Mouse (Mus musculus): ENCODE results near the gene Ankrd33. TPM values are rescaled to one million over a fixed set of nuclear protein-coding genes. Genes with fewer than 3 reads are reported as not detected.

Gene Ankrd33
- total RNA-seq, 2 experiments from 2014 or later = not detected

- peak; percentile 60 for ATAC-seq (replicated peaks; ENCODE audit: poor library complexity, severe bottlenecking)
Observed at GRCm38 (mm10) chr15:101084499-101084898, 31.1 kb upstream of the Ankrd33 start.

DNA sequence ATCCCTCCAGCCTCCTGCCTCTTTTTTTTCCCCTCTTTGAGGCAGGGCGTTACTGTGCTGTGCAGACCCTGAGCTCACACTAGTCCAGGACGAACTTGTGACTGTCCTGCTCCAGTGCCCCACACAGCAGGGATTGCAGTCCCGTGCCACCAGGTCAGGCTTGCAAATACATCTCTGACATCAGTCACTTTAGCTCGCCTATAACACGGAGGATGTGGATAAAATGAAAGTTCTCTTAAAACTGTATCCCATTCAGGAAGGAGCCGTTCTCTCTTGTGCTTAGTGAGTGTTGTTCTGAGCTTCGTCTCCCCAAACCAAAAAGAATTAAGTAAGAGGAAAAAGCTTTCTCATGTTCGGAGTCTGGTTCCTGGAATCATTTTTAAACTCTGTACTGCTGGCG is 29.1 kb upstream of the Ankrd33 start:
- no peak for ATAC-seq (replicated peaks; ENCODE audit: poor library complexity, severe bottlenecking)

- peak; percentile 75 for ATAC-seq (replicated peaks; ENCODE audit: poor library complexity, severe bottlenecking)
Observed at GRCm38 (mm10) chr15:101086956-101087355, 28.6 kb upstream of the Ankrd33 start.

GRCm38 (mm10) chr15:101088291-101088690 is 27.3 kb upstream of the Ankrd33 start:
- ATAC-seq (replicated peaks; ENCODE audit: poor library complexity, severe bottlenecking) = no peak

DNA sequence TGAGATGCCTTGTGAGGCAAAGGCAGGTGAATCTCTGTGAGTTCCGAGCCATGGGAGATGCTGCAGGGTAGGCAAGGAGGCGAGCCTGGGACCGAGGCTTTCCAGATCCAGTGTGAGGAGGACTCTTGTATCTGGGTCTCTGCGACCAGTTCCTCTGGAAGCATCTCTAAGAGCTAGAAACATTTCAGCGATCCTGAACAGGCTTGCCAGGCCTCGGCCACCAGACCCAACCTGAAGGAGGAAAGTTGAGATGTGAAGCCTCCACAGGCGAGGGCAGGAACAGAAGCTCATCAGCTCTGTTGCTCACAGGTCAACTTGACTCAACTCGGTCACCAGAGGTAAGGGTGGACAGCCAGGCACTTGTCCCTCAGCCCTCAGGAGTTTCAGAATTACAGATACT is 24.0 kb upstream of the Ankrd33 start:
- no peak for ATAC-seq (replicated peaks; ENCODE audit: poor library complexity, severe bottlenecking)

- no peak for ATAC-seq (replicated peaks; ENCODE audit: poor library complexity, severe bottlenecking)
Observed at GRCm38 (mm10) chr15:101092121-101092828, 23.3 kb upstream of the Ankrd33 start.

- ATAC-seq (replicated peaks; ENCODE audit: poor library complexity, severe bottlenecking) = no peak
Observed at GRCm38 (mm10) chr15:101092829-101093648, 22.5 kb upstream of the Ankrd33 start.

DNA sequence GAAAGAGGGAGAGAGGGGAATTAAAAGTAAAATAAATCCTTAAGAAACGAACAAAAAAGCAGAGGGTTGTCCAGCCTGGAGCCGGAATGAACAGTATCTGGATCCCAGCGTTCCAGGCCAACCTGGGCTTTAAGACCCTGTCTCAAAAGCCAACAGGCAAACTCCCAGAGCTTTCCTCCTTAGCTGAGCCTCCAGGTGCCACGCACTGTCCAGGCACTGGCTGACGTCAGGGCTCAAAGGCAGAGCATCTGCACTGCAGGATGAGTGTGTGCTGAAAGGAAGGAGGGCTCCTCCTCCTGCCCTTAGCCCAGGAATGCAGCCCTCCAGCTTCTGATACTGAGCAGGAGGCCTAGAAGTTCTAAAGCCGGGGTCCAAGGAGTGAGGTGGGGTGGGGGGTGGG is 21.6 kb upstream of the Ankrd33 start:
- no peak for ATAC-seq (replicated peaks; ENCODE audit: poor library complexity, severe bottlenecking)

- no peak for ATAC-seq (replicated peaks; ENCODE audit: poor library complexity, severe bottlenecking)
Observed at GRCm38 (mm10) chr15:101094979-101095378, 20.6 kb upstream of the Ankrd33 start.

DNA sequence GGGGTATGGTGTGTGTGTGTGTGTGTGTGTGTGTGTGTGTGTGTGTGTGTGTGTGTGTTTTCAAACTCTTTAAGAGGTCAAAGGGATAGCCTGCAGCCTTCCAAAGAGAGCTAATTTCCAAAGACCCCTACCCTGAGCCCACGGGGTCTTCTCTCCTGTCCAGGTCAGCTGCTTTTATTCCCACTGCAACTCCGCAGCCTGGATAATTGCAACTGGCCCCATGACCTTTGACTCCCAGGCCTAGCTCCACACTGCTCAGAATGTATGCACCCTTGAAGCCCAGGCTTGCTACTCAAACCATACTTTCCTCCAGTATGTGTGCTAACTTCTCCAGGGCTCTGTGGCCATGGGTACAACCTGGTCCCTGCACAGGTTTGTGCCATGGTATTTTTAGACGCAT is 20.2 kb upstream of the Ankrd33 start:
- no peak for ATAC-seq (replicated peaks; ENCODE audit: poor library complexity, severe bottlenecking)

DNA sequence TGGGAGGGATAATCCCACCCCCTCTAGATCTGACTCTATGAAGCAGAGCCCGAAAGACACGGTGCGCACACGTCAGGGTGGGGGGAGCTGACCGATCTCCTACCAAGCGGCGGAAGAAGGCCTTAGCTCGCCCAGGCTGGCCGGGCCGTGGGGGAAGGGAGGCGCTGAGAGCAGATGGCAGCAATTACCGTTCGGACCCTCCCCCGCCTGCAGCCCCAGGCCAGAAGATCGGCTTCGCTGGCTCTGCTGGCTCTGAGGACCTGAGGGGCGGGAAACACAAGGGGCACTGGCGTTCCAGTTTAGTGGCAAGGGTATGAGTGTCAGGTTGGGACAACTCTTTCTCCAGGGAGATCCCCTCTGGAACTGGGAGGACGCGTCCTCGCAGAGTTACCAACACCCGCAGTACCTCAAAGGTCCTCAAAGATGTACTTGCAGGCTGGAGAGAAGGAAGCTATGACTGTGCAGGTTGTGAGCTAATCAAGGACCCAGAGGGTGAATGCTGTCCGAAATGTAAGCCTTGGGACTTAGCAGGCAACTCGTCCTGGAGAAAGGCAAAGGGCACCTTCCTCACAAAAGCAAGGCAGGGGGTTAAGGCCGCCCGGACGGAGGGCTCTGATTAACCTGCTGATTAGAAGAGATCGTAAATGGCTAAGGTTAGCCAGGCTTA is 17.4 kb upstream of the Ankrd33 start:
- peak; percentile 67 for ATAC-seq (replicated peaks; ENCODE audit: poor library complexity, severe bottlenecking)

- ATAC-seq (replicated peaks; ENCODE audit: poor library complexity, severe bottlenecking) = no peak
Observed at GRCm38 (mm10) chr15:101100996-101101395, 14.6 kb upstream of the Ankrd33 start.

- peak; percentile 47 for ATAC-seq (replicated peaks; ENCODE audit: poor library complexity, severe bottlenecking)
Observed at GRCm38 (mm10) chr15:101103605-101104304, 11.8 kb upstream of the Ankrd33 start.

DNA sequence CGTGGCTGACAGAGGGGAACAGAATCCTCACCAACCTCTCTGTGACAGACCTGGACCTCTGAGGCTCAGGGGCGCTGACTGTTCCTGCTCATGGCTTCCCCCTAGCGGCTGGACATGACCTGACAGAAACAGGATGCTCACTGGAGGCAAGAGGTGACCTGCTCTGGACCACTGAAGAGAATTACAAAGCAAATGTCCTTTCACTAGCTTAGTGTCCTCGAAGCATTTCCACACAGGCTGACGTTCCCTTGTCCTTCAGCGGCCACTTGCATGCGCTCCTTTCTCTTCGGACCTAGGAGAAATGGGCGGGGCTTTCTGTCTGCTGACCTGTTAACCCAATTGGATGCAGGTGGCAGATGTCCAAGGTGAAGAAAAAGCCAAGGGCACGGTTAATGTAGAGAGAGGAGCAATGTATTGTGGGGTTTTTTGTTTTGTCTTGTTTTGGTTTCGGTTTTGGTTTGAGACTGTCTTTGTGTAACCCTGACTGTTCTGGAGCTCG is 10.0 kb upstream of the Ankrd33 start:
- ATAC-seq (replicated peaks; ENCODE audit: poor library complexity, severe bottlenecking) = peak; percentile 93

- ATAC-seq (replicated peaks; ENCODE audit: poor library complexity, severe bottlenecking) = no peak
Observed at GRCm38 (mm10) chr15:101106011-101106410, 9.5 kb upstream of the Ankrd33 start.

DNA sequence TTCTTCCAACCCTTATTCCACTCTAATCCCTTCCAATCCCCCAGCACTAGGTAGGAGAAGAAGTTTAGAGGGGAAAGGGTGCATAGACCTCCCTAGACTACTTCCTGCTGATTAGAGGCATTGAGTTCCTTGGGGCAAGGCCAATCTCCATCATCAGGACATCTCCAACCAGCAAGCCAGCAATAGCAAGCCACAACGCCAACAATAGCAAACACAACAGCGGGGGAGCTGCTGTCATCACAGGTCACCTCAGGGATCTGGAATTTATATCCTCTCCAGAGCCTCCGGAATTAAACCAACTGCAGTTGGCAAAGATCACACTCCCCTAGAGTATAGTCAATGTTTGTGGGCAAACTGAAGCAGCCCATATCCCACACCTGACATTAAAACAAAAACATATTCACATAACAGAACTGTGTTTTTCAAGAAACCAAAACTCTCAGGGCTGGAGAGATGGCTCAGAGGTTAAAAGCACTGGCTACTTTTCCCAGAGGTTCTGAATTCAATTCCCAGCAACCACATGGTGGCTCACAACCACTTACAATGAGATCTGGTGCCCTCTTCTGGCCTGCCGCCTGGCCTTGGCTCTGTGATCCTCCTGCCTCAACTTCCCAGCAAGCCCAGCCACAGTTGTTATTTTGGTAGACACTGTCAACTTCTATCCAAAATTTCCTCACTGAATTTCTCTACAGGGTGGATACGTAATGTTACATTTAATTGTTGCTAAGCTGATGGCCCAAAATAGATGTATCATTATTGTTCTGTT is 7.5 kb upstream of the Ankrd33 start:
- ATAC-seq (replicated peaks; ENCODE audit: poor library complexity, severe bottlenecking) = no peak

DNA sequence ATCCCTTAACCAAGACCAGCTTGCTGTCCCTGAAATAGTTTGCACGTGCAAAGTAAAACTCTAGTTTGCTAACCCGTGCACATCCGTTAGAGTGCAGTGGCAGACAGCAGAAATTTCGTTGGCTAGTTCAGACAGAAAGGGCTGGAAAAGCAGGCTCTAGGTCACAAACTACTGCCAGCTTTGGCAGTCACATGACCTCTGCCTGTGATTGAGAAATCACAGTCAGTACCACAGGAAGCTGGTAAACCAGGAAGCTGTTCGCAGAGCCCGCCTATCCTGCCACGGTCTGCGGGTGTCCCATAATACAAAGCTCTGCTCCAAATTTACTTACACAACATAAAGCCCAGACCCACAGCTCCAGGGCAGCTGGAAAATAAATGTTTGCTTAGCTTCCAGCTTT is 2.4 kb upstream of the Ankrd33 start:
- peak; percentile 94 for ATAC-seq (replicated peaks; ENCODE audit: poor library complexity, severe bottlenecking)

- ATAC-seq (replicated peaks; ENCODE audit: poor library complexity, severe bottlenecking) = 0 out of 2 replicates have a peak, but pooled peaks have one; percentile 18
Observed at GRCm38 (mm10) chr15:101113778-101114177, 1.8 kb upstream of the Ankrd33 start.

GRCm38 (mm10) chr15:101118399-101119125 is 3.0 kb downstream of the Ankrd33 start:
- ATAC-seq (replicated peaks; ENCODE audit: poor library complexity, severe bottlenecking) = peak; percentile 36; the same call in 1 of the 2 replicates

All from granulocyte monocyte progenitor cell, adult 5-6 weeks (primary cell).